Mouse (Mus musculus) MN1 (cell line): ENCODE results near the gene Cirbp.

ENCODE experiments used
- DNase-seq: peaks from one replicate; pipeline ENCODE4 v3.0.0-alpha.2; 2016; ENCODE audit warnings: low spot score

Cirbp gene

DNA sequence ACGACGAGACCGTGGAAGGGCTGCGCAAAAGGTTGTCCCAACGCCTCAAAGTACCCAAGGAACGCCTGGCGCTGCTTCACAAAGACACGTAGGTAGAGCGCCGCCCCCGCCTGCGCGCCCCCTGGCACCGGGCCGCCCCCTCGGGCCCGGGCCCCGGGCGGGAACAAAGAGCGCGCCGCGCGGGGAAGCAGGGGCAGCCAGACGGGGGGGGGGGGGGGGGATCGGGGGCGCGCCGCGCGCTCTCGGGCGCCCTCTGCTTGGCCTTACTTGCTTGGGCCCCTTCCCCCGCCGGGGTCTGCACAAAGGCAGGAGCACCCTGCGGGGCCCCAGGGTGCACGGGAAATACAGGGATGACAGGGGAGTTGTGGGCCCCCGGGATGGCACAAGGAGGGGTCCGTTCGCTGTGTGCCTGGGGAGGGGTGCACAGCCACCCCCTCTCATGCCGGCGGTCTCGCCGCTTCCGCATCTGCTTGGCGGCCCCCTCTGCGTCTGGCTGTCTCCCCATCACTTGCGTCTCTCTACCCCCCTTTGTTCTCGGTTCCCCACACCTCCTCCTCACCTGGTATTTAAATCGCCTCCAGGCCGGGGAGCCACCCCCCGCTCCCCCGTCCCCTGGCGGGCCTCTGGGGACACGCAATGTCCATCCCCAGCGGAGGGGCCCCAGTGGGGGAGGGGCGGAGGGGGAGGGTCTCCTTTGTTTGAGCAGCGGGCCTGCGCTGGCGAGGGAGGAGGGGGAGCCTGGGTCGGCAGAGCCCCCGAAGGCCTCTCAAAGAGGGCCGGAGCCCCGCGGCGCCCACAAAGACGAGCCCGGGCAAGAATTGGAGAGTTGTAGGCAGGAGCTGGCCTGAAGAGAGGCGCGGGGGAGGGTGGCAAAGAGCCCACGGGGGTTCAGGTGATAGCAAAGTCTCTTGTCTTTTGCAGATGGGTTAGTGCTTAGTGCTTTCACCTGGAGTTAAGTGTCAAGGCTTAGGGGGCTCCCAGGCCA is 15.3 kb upstream of the Cirbp start:
- peak; percentile 70 for DNase-seq

- peak; percentile 65 for DNase-seq
Observed at GRCm38 (mm10) chr10:80151211-80152034, 14.4 kb upstream of the Cirbp start.

DNA sequence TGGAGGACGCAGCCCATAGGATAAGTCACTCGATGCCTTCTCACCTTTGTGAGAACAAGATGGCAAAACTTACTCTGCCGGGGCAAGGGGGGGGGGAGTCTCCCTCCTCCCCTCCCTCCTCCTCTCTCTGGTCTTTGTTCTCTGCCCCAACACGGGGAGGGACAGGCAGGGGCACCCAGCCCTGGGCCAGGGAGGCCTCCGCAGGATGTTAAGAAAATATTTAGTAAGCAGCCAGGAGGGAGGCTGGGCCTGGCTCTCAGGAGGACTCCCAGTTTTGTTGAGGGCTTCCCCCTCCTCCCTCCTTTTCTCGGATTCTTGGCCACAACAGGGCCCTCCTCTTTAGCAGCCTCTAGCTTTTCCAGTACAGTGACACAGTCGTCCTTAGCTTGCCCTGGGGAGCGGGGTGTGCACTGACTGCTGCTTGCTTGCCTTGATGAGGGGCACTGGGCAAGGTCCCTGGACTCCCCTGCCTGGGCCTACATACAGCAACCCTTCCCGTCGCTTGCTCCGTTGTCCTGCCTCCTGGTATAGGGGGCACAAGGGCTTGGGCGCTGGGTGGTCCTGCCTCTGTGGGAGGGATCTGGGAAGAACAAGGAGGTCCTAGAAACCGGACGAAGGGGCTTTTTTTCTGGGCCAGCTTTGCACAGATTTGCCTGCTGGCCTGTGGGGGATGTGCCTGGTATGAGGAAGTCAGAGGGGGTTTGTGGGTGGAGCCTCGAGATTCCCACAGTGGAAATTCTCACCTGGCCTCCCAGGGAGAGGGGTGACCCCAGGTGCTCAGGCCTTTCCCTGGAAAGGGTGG is 13.5 kb upstream of the Cirbp start:
- peak; percentile 84 for DNase-seq

- peak; percentile 88 for DNase-seq
Observed at GRCm38 (mm10) chr10:80152873-80153260, 12.9 kb upstream of the Cirbp start.

DNA sequence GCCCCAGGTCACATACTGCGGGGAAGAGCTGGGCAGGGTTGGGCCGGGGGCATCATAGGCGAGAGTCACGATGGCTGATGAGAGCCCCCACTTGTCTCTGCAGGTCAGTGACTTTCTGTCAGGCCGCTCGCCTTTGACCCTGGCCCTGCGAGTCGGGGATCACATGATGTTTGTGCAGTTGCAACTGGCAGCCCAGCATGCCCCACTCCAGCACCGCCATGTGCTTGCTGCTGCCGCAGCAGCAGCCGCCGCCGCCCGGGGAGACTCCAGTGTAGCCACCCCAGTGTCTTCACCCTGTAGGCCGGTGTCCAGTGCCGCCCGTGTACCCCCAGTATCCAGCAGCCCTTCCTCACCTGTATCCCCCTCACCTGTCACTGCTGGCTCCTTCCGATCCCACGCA is 12.1 kb upstream of the Cirbp start:
- no peak for DNase-seq

DNA sequence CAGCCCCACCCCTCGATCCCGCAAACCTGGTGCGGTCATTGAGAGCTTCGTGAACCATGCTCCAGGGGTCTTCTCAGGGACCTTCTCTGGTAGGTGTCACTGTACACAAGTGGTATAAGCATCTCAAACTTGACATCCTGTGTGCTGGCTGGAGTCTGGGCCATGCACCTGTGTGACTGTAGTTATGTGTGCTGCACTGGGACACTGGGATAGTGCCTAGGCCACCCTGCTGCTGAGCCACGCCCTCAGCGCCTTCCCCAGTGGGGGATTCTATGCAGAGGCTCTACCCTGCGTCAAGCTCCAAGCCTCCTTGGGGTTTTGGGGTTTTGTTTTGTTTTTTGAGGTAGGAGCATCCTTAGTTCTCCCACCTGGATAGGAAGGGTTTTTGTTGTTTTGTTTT is 11.4 kb upstream of the Cirbp start:
- no peak for DNase-seq

- no peak for DNase-seq
Observed at GRCm38 (mm10) chr10:80155277-80155676, 10.5 kb upstream of the Cirbp start.

- peak; percentile 52 for DNase-seq
Observed at GRCm38 (mm10) chr10:80156002-80156751, 9.6 kb upstream of the Cirbp start.

GRCm38 (mm10) chr10:80156752-80157053 is 9.1 kb upstream of the Cirbp start:
- DNase-seq, result peak; percentile 68

GRCm38 (mm10) chr10:80157141-80157929 is 8.4 kb upstream of the Cirbp start:
- no peak for DNase-seq

DNA sequence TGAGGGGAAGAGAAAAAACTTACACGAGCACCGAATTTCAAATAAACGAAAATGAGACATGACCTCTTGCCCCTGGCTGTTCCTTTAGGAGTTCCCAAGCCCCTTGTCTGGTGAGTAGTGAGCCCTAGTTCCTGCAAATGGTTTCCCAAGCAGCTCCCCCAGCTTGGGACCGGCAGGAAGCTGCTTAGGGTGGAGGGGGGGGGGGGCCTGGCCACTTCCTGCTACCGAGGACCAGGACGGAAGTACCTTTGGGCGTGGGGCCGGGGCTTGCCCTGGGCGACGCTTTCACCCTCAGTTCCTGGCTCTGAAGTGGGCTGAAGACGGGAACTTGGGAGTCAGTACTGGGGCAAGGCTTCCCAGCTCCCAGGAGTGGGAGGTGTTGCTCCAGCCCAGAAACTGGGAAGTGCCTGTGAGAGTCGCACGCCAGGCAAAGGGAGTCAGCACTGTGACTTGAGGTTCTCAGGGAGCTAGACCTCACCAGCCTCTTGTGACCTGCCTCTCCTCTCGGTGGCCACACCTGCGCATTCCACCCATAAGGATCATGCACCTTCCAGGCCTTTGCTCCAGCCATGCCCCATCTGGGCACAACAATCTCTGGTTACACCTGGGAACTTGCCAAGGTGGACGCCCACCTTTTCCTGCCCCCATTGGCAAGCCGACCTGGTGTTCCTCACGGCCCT is 7.3 kb upstream of the Cirbp start:
- peak; percentile 67 for DNase-seq

- peak; percentile 49 for DNase-seq
Observed at GRCm38 (mm10) chr10:80159021-80159560, 6.7 kb upstream of the Cirbp start.

DNA sequence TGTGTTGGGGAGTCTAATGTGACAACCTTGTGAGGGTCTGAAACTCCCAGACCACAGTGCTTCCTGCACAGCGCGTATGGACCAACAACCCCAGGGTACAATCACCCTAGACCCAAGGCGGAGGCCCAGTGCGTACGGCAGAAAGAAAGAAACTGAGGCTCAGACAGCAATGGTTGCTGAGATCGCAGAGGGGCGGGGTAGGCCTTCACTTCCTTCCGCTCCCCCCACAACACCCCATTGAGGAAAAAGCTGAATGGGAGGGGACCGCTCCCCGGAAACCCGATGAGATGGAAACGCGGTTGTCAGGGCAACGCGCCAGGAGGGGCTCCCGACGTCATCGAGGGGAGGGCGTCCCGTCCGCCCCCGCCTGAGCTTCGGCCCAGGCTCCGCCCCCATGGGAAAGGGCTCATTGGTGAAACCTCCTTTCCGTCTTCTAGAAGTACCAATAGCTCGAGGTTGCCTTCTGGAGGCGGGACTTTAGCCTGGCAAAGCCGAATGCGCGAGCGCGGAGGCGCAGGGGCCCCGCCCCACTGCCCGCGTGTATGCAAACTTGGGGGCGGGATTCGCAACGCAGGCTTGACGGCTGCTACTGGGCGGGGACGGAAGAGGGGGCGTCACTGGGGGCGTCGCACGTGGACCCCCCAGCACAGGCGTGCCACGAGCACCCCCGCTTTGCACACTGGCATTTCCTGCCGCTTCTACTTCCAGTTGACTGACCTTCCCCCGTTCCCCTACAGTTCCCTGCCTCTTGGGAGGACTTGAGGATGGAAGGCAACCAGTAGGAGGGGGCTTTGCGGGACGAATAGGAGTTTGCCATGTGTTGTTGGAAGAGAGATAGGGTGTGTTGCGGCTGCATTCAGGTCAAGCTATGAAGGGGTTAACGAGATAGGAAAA is 6.0 kb upstream of the Cirbp start:
- peak; percentile 100 for DNase-seq

- DNase-seq, result peak; percentile 96
Observed at GRCm38 (mm10) chr10:80160455-80161371, 5.1 kb upstream of the Cirbp start.

DNA sequence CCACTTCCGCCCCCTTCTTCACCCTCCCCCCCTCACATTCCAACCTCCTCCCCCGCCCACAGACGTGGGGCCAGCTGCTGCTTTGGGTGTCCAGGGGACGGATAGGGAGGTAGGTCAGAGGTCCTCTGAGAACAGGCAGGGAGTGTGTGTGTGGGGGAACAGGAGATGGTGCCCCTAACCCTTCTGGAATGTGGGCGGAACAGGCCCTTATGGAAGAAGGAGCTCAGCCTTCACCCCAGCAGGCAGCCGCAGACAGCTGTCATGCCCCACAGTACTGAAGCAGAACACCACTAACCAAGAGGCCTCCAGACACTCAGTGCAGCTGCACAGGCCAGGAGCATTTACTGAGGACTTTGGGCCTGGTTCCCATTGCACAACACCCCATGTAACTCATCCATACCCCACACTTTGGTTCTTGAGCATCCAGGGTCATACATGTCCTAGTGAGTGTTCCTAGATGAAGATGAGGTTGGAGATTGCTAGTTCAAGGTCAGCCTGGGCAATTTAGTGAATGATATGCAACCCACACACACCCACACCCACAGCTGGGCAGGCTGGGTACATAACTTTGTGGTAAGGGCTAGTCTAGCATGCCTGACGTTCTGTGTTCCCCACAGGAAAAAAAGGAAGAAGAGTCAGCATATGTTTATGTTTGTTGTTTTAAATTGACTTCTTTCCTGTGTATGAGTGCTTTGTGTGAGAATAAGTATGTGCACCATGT is 4.1 kb upstream of the Cirbp start:
- DNase-seq, result peak; percentile 68

DNA sequence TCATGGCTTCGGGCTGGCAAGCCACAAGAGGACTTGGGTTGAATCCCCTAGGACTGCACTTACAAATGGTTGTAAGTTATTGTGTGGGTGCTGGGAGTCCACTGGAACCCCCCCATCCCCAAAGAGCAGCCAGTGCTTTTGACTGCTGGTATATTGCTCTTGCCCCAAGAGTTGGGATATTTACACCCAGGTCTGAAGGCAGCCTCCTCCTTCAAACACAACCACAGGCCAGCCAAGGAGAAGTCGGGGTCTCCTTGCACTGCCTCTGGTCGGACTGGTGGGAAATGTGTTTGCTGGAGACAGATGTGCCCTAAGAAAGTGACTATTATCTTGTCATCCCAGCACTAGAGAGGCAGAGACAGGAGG is 3.6 kb upstream of the Cirbp start:
- DNase-seq, result no peak

- DNase-seq, result peak; percentile 15
Observed at GRCm38 (mm10) chr10:80162716-80163299, 3.0 kb upstream of the Cirbp start.
